In genomic region chr11:113435696-113436095, GRCm38 (mm10) we compare ENCODE assay signal across 15 mouse cellular contexts.
"Had no signal": no experiment of that assay in that cellular context is flagged by ENCODE, and none has a peak within 500 bp of the region (broad histone marks: within the 10 kb centered on the region; RNA-seq: fewer than 3 reads in every experiment).

No protein-coding gene starts in this region.

- H3K27ac ChIP-seq: layer of hippocampus, adult 2 months; liver, embryonic 15.5 days; macrophage; midbrain, embryonic 12.5 days; stomach, embryonic 15.5 days had no signal

- H3K9ac ChIP-seq: liver, embryonic 15.5 days; midbrain, embryonic 12.5 days; stomach, embryonic 15.5 days had no signal

- H3K36me3 ChIP-seq: liver, embryonic 15.5 days; midbrain, embryonic 12.5 days; stomach, embryonic 15.5 days had no signal

- H3K27me3 ChIP-seq: liver, embryonic 15.5 days; megakaryocyte, embryonic 14.5 days; stomach, embryonic 15.5 days had no signal

- H3K9me3 ChIP-seq: liver, embryonic 15.5 days; stomach, embryonic 15.5 days had no signal

- H3K4me3 ChIP-seq: layer of hippocampus, adult 2 months; liver, embryonic 15.5 days; megakaryocyte, embryonic 14.5 days; midbrain, embryonic 12.5 days; stomach, embryonic 15.5 days had no signal

- H3K4me2 ChIP-seq: liver, embryonic 11.5 days; liver, embryonic 15.5 days; midbrain, embryonic 12.5 days; stomach, embryonic 15.5 days had no signal

- DNase-seq: kidney, adult 11 months; kidney, postnatal 10 days; kidney, postnatal 4 days; left cerebral cortex, postnatal 4 days; right cerebral cortex, postnatal 4 days; spleen, adult 18-20 months; thymus, adult 2 months; thymus, postnatal 25 days had no signal

- H3K4me1 ChIP-seq: liver, embryonic 15.5 days had no signal
